Mouse (Mus musculus) CH12.LX (cell line): ENCODE measurements around the gene Ube2b. TPM values are rescaled to one million over a fixed set of nuclear protein-coding genes. Genes with fewer than 3 reads are reported as not detected.
A peak's percentile ranks its signal among the peaks of the same experiment; 100 is the strongest.

ENCODE experiments used
- DNase-seq: peaks from one replicate; pipeline ENCODE4 v3.0.0-alpha.2; 2013; ENCODE audit errors: extremely low read depth
- H3K27ac ChIP-seq: 2 replicates; pipeline ENCODE4 v1.5.1; 2012; ENCODE audit warnings: low read depth, mild to moderate bottlenecking, control low read depth, moderate library complexity; ENCODE audit not compliant: insufficient read depth
- H3K27me3 ChIP-seq: replicated peaks from 2 replicates; pipeline ENCODE3; 2012; ENCODE audit warnings: inconsistent platforms
- H3K36me3 ChIP-seq, 2 experiments: replicated peaks in 1 of 2; 2 replicates each; pipeline versions ENCODE3 to v1.6.1; 2012; ENCODE audit warnings: inconsistent platforms in 1 of 2, low read length in 1 of 2, mild to moderate bottlenecking in 1 of 2, mixed read lengths in 1 of 2, moderate library complexity in 1 of 2; ENCODE audit not compliant: control insufficient read depth in 1 of 2, insufficient read depth in 1 of 2
- H3K4me1 ChIP-seq, 2 experiments: 2 replicates each; pipeline ENCODE4 v1.6.1; 2012; ENCODE audit warnings: inconsistent platforms in 1 of 2, moderate library complexity in 1 of 2; ENCODE audit not compliant: insufficient read depth in 2 of 2, control insufficient read depth in 1 of 2
- H3K4me2 ChIP-seq: 2 replicates; pipeline ENCODE4 v1.6.1; 2012; ENCODE audit warnings: low read depth, mild to moderate bottlenecking, control low read depth; ENCODE audit not compliant: poor library complexity, insufficient read depth, severe bottlenecking
- H3K4me3 ChIP-seq, 3 experiments: fragments of 150-350 bp in 1 of 3; sonication (generic) in 1 of 3; replicated peaks in 1 of 3; 2 replicates each; pipeline versions ENCODE3 to v1.5.1; 2011 to 2012; ENCODE audit warnings: low read depth in 2 of 3, low read length in 2 of 3, mild to moderate bottlenecking in 2 of 3, moderate library complexity in 2 of 3, control low read depth in 1 of 3, improper control_type of control experiment in 1 of 3, inconsistent platforms in 1 of 3, mixed read lengths in 1 of 3; ENCODE audit not compliant: poor library complexity in 1 of 3
- H3K79me2 ChIP-seq: replicated peaks from 2 replicates; pipeline ENCODE4 v1.6.1; 2012; ENCODE audit warnings: mild to moderate bottlenecking, moderate library complexity; ENCODE audit not compliant: control insufficient read depth, poor library complexity, insufficient read depth, severe bottlenecking; ENCODE audit errors: extremely low read depth
- H3K9ac ChIP-seq: 2 replicates; pipeline ENCODE4 v1.6.1; 2012; ENCODE audit warnings: low read depth, mild to moderate bottlenecking, control low read depth, moderate library complexity; ENCODE audit not compliant: insufficient read depth
- H3K9me3 ChIP-seq: replicated peaks from 2 replicates; pipeline ENCODE3; 2012; ENCODE audit warnings: low read length, inconsistent platforms, mixed read lengths
- CHD2 ChIP-seq: IDR thresholded peaks from 2 replicates; pipeline ENCODE4 v1.6.1; 2011; ENCODE audit warnings: low read length, improper control_type of control experiment
- CTCF ChIP-seq, 2 experiments: IDR thresholded peaks in 1 of 2; conservative IDR thresholded peaks in 1 of 2; 2 replicates each; pipeline ENCODE4 v1.5.1; 2011 to 2012; ENCODE audit warnings: low read depth in 2 of 2, low read length in 2 of 2, improper control_type of control experiment in 1 of 2, inconsistent platforms in 1 of 2, mild to moderate bottlenecking in 1 of 2, moderate library complexity in 1 of 2
- HCFC1 ChIP-seq: IDR thresholded peaks from 2 replicates; pipeline ENCODE4 v1.6.1; 2012; ENCODE audit warnings: low read depth, mild to moderate bottlenecking, inconsistent platforms, low read length, improper control_type of control experiment
- JUND ChIP-seq: conservative IDR thresholded peaks from 2 replicates; pipeline ENCODE4 v1.6.1; 2011; ENCODE audit warnings: low read depth, low read length, improper control_type of control experiment
- KAT2A ChIP-seq: IDR thresholded peaks from 2 replicates; pipeline ENCODE4 v1.6.1; 2012; ENCODE audit warnings: low read length, improper control_type of control experiment, inconsistent platforms; ENCODE audit not compliant: insufficient replicate concordance
- MAX ChIP-seq: IDR thresholded peaks from 2 replicates; pipeline ENCODE4 v1.6.1; 2011; ENCODE audit warnings: low read length, improper control_type of control experiment
- MXI1 ChIP-seq: IDR thresholded peaks from 2 replicates; pipeline ENCODE4 v1.6.1; 2011; ENCODE audit warnings: mild to moderate bottlenecking, low read depth, low read length, improper control_type of control experiment
- NRF1 ChIP-seq: IDR thresholded peaks from 2 replicates; pipeline ENCODE4 v1.6.1; 2014; ENCODE audit warnings: low read depth, mild to moderate bottlenecking, inconsistent platforms, low read length, improper control_type of control experiment, moderate library complexity
- POLR2A ChIP-seq: IDR thresholded peaks from 2 replicates; pipeline ENCODE4 v1.6.1; 2011; ENCODE audit warnings: low read depth, mild to moderate bottlenecking, improper control_type of control experiment, low read length
- RAD21 ChIP-seq: IDR thresholded peaks from 2 replicates; pipeline ENCODE4 v1.6.1; 2011; ENCODE audit warnings: low read depth, mild to moderate bottlenecking, low read length, improper control_type of control experiment, moderate library complexity
- SMC3 ChIP-seq: IDR thresholded peaks from 2 replicates; pipeline ENCODE4 v1.6.1; 2011; ENCODE audit warnings: low read depth, low read length, improper control_type of control experiment
- USF1 ChIP-seq: IDR thresholded peaks from 2 replicates; pipeline ENCODE4 v1.6.1; 2014; ENCODE audit warnings: low read depth, mild to moderate bottlenecking, inconsistent platforms, low read length, improper control_type of control experiment
- USF2 ChIP-seq: conservative IDR thresholded peaks from 2 replicates; pipeline ENCODE4 v1.6.1; 2011; ENCODE audit warnings: low read depth, low read length, improper control_type of control experiment
- dilution Hi-C: fragments of 300-500 bp; cut with MboI; formaldehyde crosslinking; loops from 2 replicates; pipeline ENCODE4 v1.14.3; 2020; ENCODE audit warnings: low sequenced_read_pairs; ENCODE audit not compliant: extremely low pct_unique_long_range_greater_than_20kb, extremely low pct_ligation_motif_present
- in situ Hi-C: fragments of 300-500 bp; cut with MboI; formaldehyde crosslinking; loops from 3 replicates; pipeline ENCODE4 v1.14.3; 2019; ENCODE audit warnings: low sequenced_read_pairs, low pct_ligation_motif_present, low pct_unique_long_range_greater_than_20kb, mixed read lengths
- polyA plus RNA-seq: library from polyadenylated mRNA; unstranded; fragments of >175 nt; gene quantifications from 2 replicates; pipeline ENCODE4 v1.2.1, GENCODE M21; 2012; ENCODE audit warnings: low read depth; ENCODE audit not compliant: insufficient read length
- total RNA-seq, 2 experiments: library from RNA; depleted of rRNA; stranded (reverse); fragments of 300-350 nt in 1 of 2; fragments of >200 nt in 1 of 2; gene quantifications; 2 replicates each; pipeline ENCODE4 v1.2.3; 2012 to 2014

The Ube2b gene
- total and polyA plus RNA-seq, 3 experiments, result 76.7 to 278 (median 230) TPM

DNA sequence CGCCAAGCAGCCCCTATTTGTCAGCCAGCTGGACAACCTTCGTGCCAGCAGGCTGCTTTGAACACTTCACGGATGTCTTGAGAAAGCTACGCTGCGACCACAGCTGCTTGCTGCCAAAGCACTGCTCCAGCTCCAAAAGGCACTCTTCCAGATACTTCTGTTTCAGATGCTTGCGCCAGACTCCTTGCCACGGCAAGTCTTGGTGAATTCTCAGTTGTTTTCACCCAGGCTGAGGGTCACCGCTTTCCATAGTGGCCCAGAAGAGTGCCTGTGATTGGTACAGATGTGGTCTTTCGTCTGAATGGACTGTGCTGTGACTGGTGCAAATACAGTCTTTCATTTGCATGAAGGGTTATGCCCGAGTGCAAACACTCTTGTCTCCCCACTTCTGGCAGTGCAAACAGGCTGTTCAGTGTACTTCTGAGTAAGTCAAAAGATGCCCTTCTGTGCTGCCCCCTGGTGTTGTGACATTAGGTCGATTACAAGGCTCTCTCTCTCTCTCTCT lies 39.5 kb downstream of the Ube2b start:
- peaks cover 12% of the 10 kb centered on the region for H3K9me3 ChIP-seq
- H3K27ac ChIP-seq, result no peak overlapping the region
- H3K4me1 ChIP-seq, result peaks cover 6 to 29% of the 10 kb centered on the region in 2 experiments
- no peaks in the 10 kb centered on the region for H3K36me3 ChIP-seq
- peak; percentile 35 for DNase-seq
- in situ Hi-C loops, result loop anchor here (5.0 to 10.0 kb wide), 2 partner anchors 89 to 136 kb away; no protein-coding TSS in a partner anchor
- no peak overlapping the region for H3K4me3 ChIP-seq
- H3K9ac ChIP-seq, result no peak overlapping the region
- peak in 1 of 2 experiments; percentile 56; a peak in 2 of 4 replicates for TF ChIP-seq CTCF (conservative IDR thresholded peaks at IDR 0.05 in 1 of 2, IDR thresholded peaks at IDR 0.05 in 1 of 2; ENCODE audit: low read depth in 2 of 2, low read length in 2 of 2)
- no peak for TF ChIP-seq POLR2A
- peak; percentile 41 for TF ChIP-seq SMC3
- TF ChIP-seq JUND, result no peak
- TF ChIP-seq CHD2, result no peak
- peak; percentile 22 for TF ChIP-seq RAD21
- TF ChIP-seq MAX, result no peak
- H3K27me3 ChIP-seq, result peaks cover 2% of the 10 kb centered on the region
- no peaks in the 10 kb centered on the region for H3K79me2 ChIP-seq
- dilution Hi-C loops, result no loop called here
- H3K4me2 ChIP-seq, result no peak overlapping the region

DNA sequence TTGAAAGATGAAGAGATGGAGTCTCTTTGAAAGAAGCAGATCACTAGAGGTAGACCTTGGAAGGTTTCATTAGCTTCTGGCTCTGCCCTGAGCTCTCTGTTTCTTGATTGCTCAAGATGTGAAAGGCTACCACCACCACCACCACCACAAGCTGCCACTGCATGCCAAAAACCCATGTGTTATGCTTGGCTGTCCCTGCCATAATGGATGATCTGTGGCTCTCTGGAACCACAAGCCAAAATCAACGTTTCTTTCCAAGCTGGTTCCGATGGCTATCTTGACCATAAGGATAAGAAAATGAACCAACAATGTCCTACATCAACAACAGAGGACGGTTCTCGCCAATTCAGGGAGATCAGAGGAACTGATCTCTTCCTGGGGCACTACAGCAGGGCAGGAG lies 40.5 kb downstream of the Ube2b start:
- dilution Hi-C loops, result no loop called here
- in situ Hi-C loops, result loop anchor here (5.0 to 10.0 kb wide), 2 partner anchors 88 to 135 kb away; no protein-coding TSS in a partner anchor
- no peaks in the 10 kb centered on the region for H3K36me3 ChIP-seq

DNA sequence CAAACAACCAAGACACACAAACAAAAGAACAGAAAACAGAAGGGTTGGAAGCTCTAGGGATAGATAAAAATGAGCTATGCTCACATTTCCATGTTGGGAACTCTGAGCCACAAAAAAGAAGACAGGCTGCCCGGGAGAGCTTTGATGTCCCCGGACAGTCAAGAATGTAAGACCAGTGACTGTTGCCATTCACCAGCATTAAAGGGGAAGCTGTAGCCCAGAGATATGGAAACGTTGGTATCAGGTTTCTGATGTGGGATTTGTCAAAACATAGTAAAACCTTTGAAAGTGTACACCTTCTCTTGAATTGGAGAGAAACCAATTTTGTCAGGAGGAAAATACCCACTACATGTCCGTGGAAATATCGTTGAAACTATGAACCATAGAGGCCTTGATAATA lies 41.1 kb downstream of the Ube2b start:
- DNase-seq, result no peak
- no peak overlapping the region for H3K4me2 ChIP-seq
- in situ Hi-C loops, result no loop called here
- H3K9me3 ChIP-seq, result peaks cover 12% of the 10 kb centered on the region
- H3K4me3 ChIP-seq, result no peak overlapping the region
- no peak overlapping the region for H3K9ac ChIP-seq
- peaks cover 3% of the 10 kb centered on the region for H3K27me3 ChIP-seq
- H3K36me3 ChIP-seq, result no peaks in the 10 kb centered on the region
- TF ChIP-seq NRF1 (no peak), KAT2A (no peak), USF1 (no peak), USF2 (no peak), CHD2 (no peak)
- no peaks in the 10 kb centered on the region for H3K79me2 ChIP-seq
- H3K4me1 ChIP-seq, result peaks cover 6 to 29% of the 10 kb centered on the region in 2 experiments
- H3K27ac ChIP-seq, result no peak overlapping the region
- dilution Hi-C loops, result no loop called here

More for the DNA sequence above, 40.5 kb downstream of the Ube2b start:
- Histone ChIP-seq H3K4me1 (peaks cover 6 to 29% of the 10 kb centered on the region in 2 experiments), H3K27me3 (peaks cover 3% of the 10 kb centered on the region), H3K79me2 (no peaks in the 10 kb centered on the region), H3K4me2 (no peak overlapping the region), H3K9me3 (peaks cover 12% of the 10 kb centered on the region), H3K27ac (no peak overlapping the region), H3K9ac (no peak overlapping the region), H3K4me3 (no peak overlapping the region)
- no peak for DNase-seq
- TF ChIP-seq MXI1, result no peak
- no peak for TF ChIP-seq HCFC1
